Mouse (Mus musculus) WW6 (cell line): ENCODE data around the gene Rbm20.

Source experiments
- DNase-seq: peaks from one replicate; pipeline ENCODE4 v3.0.0-alpha.2; 2013; ENCODE audit warnings: low read depth, low spot score

Rbm20 gene

DNA sequence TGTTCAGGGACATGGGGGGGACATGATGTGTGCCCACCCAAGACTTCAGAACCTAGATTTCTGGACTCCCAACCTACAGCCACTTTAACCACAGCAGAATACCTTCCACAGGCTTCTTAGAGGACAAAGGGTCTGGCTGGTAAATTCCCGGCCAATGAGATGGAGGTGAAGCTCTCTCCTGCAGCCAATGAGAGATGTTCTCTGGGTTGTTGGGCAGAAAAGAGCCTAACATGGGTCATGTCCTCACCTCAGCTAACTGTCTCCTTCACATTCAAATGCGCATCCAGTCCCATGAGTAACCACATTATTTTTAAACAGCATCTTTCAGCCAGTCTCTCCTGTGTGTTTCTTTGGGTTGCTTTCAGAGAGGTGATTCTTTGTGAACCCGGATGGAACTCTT lies 5.7 kb upstream of the Rbm20 start:
- DNase-seq = no peak

DNA sequence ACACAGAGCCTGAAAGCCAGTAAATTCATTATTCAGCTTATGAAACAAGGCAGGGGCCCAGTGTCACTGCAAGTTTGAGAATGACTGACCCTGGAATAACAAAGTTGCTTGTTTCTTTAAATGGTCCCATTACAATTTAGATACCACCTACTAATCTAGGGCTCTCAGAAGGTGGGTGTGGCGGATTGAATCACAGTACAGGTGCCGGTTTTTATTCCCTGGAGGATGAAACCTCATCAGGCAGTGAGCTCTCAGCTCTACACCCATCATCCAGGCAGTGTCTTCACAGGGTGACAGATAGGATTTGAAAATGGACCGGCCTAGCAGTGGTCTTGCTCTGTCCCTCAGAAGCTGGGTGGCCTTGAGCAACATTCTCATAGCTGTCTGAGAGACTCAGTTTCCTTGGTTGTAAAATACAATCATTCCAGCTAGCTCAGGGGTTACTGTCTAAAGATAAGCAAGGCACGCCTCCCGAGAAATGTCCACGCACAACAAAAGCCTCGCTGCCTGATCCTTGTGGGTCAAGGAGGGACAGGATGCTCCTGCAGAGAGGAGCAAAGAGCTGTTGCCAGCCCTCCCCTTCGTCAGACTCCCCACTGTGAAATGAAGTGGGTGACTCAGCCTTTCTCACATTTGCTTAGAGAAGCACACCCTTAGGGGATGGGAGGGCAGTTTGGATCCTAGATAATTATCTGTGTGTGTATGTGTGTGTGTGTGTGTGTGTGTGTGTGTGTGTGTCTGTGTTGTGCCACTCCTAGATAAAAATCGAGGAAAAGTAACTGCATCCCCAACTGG lies 2.8 kb upstream of the Rbm20 start:
- DNase-seq = no peak

DNA sequence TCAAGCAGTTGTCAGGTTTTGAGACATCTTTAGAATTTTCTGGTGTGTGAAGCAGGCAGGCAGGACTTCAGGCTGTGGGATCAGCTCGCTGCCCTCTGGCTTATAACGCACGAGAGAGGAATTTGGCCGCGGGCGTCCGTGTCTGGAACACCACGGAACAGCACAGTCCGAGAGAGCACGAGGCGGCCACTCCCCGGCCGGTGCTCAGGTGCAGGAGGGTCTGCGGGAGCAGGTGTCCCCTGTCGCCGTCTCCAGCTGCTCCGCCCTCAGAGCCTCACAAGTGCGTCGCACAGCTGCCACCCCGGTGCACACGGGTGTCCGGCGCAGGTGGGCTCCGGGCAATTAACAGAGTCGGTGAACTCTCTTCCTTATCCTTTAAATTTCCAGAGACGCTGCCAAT lies 878 bp upstream of the Rbm20 start:
- DNase-seq = no peak

DNA sequence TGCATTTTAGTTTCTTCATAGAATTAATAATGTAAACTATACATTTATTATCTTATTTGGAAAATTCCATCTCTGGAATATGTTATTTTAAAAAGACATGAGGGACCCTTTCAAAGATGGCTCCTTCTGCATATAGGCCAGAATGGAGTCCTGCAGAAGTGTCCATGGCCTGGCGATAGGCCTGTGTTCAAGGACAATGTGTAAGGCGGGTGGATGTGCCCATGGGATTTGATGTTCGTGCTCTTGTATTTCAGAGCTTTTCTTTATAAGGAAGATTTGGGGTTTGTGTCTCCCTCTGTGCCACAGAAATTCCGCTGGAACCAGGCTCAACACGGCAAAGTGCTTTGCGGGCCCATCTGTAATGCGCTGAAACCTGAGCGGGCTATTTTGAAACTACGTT lies 2.1 kb downstream of the Rbm20 start:
- DNase-seq = no peak

DNA sequence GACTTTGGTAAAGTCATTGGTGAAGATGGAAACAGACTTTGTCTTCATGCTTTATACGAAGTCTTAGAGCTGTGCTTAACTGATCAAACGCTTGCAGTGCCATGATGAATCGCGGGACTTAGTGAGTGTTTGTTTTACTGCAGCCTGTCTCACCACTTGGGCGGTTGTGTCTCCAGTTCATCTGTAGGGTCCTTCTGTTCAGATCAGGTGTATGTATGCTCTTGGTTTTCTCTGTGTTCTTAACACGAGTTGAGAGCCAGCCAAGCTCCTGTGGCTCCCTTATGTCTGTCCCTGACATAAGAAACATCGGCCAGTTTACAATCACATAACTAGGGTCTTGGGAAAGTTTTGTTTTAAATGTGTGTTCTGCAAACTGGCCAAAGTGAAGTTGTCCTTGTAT lies 2.9 kb downstream of the Rbm20 start:
- no peak for DNase-seq

DNA sequence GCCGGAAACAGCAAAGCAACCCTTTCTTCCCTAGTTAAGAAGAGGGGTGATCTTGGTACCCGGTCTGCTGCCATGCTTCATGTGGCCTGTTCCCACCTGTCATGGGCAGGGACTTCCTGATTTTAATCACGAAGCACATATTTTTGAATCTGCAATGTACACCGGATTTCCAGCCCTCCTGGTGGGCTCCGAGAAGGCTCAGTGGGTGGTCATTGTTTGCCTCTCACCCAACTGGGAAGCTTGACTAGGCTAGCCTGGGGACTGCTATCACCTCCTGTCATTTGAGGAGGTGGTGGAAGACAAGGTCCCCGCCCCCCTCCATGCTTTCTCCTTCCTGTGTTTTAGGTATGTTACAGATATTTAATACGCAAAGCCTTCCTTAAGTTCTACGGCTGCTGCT lies 5.3 kb downstream of the Rbm20 start:
- DNase-seq = no peak

DNA sequence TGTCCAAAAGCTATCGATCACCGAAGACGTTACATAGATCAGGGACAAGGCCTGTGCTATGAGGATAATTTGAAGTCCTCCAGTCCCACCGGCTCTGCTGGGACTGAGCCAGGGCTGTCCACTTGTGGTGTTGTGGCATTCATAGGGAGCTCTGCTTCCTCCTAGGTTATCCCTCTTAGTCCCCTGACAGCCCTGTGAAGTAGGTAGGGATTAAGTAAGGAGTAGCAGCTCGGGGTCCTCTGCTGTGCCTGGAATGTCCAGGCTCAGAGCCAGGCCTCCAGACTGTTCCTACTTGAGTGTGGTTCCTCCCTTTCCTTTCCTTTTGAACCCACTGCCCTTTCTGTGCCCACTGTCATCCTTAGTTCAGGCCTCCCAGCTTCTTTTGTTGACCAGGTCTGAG lies 10.5 kb downstream of the Rbm20 start:
- no peak for DNase-seq

DNA sequence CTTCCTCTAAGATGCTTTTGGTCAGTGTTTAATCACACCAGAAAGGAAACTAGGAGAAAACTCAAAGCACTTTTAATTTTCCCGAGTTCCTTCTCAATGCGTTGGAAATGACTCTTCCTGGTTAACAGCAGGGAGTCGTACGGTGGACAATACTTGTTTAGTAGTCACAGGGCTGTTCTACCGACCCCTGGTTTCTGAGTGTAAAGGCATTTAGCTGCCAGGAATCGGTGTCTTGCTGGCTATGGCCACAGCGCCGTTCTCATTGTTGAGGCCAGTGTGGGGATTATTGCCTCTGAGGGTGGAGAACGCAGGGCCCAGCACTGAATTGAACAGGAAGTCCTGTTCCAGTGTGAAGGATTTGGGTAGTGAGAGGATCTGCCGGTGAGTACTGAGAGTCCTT lies 13.7 kb downstream of the Rbm20 start:
- no peak for DNase-seq

DNA sequence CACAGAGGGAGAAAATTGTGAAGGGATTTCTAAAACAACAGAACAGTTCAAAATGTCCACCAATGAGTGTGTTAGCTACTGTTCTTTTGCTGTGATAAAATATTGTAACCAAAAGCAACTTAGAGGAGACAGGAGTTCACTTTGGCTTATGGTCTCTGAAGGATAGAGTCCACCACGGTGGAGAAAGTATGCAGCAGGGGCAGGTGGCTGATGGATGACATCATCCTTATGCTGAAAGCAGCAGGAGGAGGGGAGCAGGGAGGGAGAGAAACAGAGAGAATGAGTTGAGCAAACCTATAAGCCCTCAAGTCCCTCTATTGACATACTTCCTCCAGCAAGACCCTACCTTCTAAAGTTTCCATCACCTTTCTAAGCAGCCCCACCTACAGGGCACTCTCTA lies 16.9 kb downstream of the Rbm20 start:
- no peak for DNase-seq

DNA sequence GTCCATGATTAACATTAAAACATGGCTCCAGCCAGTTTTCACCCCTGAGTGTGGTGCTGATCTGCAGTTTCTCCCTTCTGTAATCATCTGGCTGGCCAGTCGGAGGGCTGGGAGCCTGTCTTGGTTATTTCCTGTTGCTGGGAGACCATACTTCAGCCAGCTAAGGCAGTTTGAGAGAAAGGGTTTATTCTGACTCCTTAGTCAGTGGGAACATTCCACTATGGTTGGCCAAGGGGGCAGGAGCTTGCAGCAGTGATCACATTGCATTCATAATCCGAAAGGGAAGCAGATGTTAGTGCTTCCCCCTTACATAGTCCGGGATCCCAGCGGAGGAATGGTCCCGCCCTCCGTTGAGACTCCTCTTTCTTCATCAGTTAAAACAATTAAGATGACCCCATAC lies 19.0 kb downstream of the Rbm20 start:
- no peak for DNase-seq

DNA sequence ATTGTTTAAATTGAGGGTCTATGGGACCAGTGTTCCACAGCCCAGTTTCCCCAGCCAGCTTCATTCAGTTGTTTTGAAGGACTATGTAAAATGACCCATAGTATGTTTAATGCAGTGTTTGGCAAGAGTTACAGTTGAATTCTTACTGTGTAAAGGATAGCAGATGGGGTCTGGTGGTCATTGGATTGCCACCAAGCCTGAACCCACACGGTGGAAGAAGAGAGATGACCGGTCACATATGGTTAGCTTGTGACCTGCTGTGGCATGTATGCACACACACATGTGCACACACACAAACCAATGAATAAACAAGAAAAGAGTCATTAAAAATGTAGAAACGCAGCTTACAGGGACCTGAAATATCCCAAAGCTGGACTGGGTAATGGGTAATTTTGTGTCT lies 19.5 kb downstream of the Rbm20 start:
- DNase-seq = no peak

DNA sequence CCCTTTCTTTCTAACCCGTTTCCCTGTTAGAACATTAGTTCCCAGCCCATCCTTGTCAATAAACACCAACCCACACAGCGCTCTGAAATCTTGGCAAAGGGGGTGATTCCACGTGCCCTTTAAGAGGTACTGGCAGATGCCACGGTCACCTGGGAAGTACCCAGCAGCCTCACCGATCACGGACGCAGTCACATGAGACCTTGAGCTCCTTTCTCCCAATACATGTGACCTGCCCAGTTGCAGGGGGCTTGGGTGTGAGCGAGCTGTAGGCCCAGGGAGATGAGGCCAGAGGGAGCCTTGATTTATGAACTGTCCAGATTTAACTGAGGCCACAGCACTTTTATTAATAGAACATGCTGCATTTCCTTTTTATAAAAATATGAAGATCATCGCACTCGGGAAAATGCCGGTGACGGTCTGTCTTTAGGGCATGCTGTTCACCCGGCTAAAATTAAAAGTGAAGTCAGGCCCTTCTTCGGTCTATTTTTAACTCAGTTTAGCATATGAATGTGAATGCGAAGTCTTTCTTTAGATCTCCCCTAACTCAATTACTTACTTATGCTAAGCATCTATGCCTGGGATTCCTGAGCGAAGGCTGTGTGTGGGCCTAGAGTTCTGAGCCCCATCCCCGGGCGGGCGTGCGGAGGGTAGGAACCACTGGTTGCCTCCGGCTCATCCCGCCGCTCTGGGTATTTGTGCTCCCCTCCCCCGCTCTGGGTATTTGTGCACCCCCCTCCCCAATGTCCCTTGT lies 20.4 kb downstream of the Rbm20 start:
- no peak for DNase-seq

DNA sequence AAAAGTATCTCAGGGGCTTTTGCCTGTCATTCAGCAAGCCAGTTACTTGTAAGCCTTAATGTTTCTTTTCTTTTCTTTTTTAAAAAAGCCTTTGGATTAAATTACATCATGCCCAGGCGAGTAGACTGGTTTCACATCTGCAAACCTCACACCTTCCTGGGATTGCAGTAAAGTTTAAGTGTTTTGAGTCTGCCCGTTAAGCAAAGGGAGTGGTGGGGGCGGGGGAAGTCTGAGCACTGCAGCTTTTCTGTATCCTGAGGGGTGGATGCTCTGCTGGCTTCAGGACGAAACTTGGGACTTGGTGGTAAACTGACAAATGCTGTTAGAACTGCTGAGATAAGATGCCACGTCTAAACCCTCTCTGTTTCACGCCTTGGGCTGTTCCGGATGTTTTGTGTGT lies 22.6 kb downstream of the Rbm20 start:
- DNase-seq = no peak

DNA sequence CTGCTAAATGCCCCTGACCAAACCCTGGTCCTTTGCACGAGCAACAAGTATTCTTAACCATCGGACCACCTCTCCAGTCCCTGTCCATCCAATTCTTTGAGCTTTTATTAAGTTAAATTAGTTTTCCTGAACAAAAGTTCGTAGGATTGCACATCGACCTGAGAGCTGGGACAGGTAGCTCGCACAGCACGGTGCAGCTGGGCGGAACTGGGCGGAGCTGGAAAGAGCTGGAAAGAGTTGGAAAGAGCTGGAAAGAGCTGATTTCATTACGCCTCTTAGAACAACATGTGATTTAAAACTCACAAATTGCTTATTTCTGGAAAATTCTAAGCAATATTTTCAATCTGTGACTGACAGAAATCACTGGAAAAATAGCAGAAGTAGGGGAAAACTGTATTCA lies 24.3 kb downstream of the Rbm20 start:
- no peak for DNase-seq

DNA sequence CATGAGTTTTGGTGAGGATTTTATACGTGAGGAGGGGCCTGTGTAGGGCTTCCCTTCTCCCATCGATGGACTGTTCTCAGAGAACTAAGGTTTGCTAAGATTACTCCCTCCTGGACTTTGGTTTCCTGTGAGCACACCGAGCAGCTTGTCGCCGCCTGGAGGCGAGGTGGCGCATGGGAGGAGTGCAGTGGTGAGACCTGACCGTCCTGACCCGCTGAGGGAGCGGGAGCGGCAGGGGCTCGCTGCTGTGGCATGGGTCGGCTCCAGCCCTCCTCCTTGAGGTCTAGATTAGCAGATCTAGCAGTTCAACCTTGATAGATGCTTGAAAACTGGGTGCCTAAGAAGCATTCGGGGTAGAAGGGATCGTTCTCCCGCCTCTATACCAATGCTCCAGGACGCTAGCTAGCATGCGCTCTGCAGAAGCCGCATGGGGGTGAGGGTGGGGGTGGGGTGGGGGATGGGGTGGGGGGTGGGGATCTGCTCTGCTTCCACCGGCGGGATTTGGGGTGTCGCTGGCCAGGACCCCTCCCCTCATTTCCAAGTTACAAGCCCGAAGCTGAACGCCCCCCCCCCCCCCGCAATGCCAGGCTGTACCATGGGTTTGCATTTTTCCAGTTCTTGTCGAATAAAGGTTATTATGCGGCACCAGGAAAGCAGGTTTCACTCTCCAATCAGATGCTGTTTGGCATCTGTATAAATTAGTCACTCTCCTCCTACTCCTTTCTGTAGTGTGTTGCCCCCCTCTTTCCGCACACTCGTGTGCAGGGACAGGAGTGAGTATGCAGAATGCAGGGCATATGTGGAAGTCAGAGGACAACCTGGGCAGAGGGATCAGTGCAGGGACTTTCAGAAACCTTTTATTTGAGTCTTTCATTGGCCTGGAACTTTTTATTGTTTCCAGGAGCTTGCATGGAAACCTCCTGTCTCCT lies 28.1 kb downstream of the Rbm20 start:
- DNase-seq = no peak

DNA sequence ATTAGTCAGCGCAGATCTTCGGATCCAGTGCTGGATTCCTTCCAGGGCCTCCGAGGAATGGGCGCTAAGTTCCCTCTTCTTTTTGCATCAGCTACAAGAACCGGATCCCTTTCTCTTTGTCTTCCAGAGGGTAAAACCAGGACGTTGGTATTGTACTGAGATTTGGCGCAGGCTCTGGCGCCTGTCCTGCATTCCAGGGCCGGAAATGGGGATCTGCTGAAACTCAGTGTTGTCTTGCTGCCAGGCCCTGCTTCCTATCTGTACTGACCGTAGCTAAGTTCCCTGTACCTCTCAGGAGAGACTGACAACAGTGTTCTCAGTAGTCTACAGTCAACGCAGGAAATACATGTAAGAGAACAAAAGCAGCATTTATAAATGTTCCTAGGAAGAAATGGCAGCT lies 31.3 kb downstream of the Rbm20 start:
- DNase-seq = no peak

DNA sequence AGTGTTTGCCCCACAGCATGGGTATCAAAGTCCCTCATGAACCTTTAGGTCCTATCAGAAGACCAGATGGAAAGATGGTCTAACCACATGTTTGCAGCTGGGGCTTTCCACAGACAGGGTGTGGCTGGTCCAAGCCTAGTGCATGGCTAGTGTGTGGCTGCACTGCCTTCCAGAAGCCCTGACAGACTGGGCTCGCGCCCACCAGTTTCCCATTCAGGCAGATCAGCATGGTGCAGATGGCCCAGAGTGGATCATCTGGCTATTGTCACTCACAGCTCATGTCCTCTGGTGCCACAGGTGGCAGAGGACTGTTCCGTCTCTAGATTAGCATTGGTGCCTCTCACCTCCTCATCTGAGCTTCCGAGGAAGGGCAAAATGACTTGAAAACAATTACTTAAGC lies 33.8 kb downstream of the Rbm20 start:
- no peak for DNase-seq

DNA sequence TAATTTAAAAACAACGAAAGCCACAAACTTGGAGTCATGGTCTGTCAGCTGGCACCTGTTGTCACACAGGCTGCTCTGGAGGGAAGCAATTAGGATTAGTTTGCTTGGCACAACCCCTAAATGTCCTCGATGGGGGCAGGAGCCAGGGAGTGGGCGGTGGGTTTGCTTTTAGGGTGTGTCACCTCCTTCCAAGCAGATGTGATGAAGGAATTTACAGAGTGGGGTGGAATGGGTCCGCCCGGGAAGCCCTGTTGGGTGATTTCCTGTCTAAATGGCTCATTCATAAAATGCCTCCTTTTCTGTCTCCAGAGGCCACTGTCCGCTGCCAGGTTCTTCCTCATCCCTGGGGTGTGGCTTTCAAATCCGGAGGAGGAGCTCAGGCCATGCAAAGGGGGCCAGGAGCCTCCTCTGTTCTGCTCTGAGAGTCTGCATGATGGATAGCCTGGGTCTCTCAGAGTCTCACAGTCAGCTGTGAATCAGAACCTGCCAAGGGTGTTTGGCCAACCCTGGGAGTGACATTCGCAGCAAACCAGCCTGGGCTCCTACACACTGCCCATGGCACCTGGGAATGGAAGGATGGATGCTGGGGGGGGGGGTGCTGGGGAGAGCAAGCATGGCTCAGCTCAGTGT lies 34.3 kb downstream of the Rbm20 start:
- no peak for DNase-seq

DNA sequence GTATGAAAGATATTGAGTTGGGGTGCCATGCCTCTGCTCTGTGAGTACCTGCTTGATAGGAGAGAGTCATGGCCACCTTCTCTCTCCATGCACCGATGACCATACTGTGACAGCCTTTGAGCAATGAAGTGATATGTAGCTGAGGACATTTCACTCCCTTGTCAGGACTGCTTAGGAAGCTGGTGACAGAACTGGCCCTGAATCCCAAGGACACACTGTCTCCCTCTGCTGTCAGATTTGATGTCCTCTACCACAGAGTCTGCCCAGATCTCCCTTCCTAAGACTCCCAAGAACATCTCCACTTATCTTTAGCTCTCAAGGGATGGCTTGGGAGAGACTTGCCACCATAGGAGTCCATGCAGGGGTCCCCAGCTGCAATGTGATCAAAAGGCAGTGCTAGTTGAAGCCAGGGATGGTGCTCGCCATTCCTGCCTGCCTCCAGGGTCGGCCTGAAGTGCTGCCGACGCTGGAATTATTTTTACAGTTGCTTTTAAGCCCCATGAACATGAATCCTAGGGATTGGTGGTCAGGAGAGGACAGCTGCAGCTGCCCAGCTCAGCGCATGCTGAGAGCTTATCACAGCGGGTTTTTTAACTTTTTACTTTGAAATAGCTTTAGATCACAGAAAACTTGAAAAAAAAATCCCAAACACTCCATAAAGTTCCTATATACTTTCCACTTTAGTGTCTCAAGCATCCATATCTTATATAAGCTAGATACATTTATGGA lies 35.4 kb downstream of the Rbm20 start:
- no peak for DNase-seq

DNA sequence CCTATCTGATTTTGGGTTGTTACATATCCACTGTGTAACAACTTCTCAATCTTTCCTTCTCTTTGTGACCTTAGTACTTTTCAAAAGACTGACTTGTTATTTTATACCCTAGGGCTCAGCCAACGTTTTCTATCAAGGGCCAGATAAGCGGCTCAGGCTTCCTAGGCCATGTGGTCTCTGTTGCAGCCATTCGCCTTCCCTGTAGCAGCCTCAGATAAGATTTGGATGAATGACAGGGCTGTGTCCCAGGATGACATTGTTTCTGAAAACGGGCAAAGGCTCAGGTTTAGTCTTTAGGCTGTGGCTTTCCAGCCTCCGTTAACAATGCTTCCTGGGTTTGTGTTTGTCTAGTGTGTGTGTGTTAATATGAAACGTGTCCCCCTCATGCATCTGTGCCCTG lies 36.3 kb downstream of the Rbm20 start:
- DNase-seq = no peak

DNA sequence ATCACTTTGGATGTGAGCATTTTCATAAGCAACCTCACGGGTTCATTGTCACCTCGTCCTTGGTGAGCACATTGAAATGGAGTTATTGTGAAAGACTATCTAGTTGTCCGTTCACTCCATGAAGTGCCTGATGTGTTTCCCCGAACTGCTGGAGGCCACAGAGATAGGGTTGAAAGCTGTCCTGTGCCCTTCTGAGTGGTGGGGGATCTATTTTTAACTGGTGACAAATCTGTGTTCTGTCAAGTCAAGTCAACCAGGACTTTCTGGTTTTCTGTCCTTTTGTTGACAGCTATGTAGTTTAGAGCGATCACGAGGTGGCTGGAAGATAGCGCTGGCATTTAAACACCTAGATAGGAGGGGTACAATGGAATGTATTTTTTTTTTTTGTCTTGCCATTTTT lies 39.4 kb downstream of the Rbm20 start:
- DNase-seq = no peak
